Mouse (Mus musculus): ENCODE measurements around the gene Trim14. TPM values are rescaled to one million over a fixed set of nuclear protein-coding genes. Genes with fewer than 3 reads are reported as not detected.
A peak's percentile ranks its signal among the peaks of the same experiment; 100 is the strongest.

The Trim14 gene
- polyA plus RNA-seq, 1 experiment from 2014 or later: 4.5 TPM

GRCm38 (mm10) chr4:46457186-46457585 lies 78.8 kb downstream of the Trim14 start:
- no peak for TF ChIP-seq CTCF (IDR thresholded peaks at IDR 0.05; ENCODE audit: low read depth)
- TF ChIP-seq EP300 (optimal IDR thresholded peaks at IDR 0.05): no peak
- Histone ChIP-seq H3K9ac (ENCODE audit: low read length) (no peak overlapping the region), H3K4me2 (replicated peaks; ENCODE audit: low read depth) (no peak overlapping the region), H3K4me3 (ENCODE audit: low read depth, low read length) (no peak overlapping the region), H3K4me1 (replicated peaks; ENCODE audit: control insufficient read depth, insufficient read depth) (peaks cover 5% of the 10 kb centered on the region), H3K27me3 (ENCODE audit: control insufficient read depth, insufficient read depth, low read length) (no peaks in the 10 kb centered on the region), H3K36me3 (ENCODE audit: control insufficient read depth, insufficient read depth, low read length) (no peaks in the 10 kb centered on the region), H3K27ac (replicated peaks) (no peak overlapping the region), H3K9me3 (ENCODE audit: control insufficient read depth, low read length) (no peaks in the 10 kb centered on the region)
- WGBS: 87% methylated on average over 3 of the region's 3 CpGs
- no peak for DNase-seq (ENCODE audit: low spot score)
- no peak for ATAC-seq (ENCODE audit: low FRiP score, low TSS enrichment)

DNA sequence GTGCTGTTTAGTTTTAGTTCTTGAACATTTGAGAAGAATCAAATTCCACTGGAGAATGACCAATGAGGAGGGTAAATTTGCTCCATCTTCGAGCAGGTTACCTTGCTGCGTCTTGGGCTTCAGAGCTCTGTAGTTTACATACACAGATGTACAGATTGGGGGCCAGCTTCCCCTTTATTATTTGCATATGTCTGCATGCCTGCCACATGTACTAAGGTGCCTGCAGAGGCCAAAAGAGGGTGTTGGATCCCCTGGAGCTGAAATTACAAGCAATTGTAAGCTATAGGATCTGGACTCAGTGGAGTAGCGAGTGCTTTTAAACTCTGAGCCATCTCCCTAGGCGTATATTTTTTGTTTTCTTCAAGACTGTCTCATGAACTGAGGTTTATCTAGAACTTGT lies 79.2 kb downstream of the Trim14 start:
- DNase-seq (ENCODE audit: low spot score) (no peak), ATAC-seq (ENCODE audit: low FRiP score, low TSS enrichment) (no peak)
- Histone ChIP-seq H3K9me3 (ENCODE audit: control insufficient read depth, low read length) (no peaks in the 10 kb centered on the region), H3K4me1 (replicated peaks; ENCODE audit: control insufficient read depth, insufficient read depth) (peaks cover 5% of the 10 kb centered on the region), H3K4me3 (ENCODE audit: low read depth, low read length) (no peak overlapping the region), H3K4me2 (replicated peaks; ENCODE audit: low read depth) (no peak overlapping the region), H3K9ac (ENCODE audit: low read length) (no peak overlapping the region), H3K27ac (replicated peaks) (no peak overlapping the region), H3K27me3 (ENCODE audit: control insufficient read depth, insufficient read depth, low read length) (no peaks in the 10 kb centered on the region), H3K36me3 (ENCODE audit: control insufficient read depth, insufficient read depth, low read length) (no peaks in the 10 kb centered on the region)
- 71% methylated on average over 4 of the region's 4 CpGs for WGBS
- TF ChIP-seq CTCF (IDR thresholded peaks at IDR 0.05; ENCODE audit: low read depth): no peak
- TF ChIP-seq EP300 (optimal IDR thresholded peaks at IDR 0.05): no peak

DNA sequence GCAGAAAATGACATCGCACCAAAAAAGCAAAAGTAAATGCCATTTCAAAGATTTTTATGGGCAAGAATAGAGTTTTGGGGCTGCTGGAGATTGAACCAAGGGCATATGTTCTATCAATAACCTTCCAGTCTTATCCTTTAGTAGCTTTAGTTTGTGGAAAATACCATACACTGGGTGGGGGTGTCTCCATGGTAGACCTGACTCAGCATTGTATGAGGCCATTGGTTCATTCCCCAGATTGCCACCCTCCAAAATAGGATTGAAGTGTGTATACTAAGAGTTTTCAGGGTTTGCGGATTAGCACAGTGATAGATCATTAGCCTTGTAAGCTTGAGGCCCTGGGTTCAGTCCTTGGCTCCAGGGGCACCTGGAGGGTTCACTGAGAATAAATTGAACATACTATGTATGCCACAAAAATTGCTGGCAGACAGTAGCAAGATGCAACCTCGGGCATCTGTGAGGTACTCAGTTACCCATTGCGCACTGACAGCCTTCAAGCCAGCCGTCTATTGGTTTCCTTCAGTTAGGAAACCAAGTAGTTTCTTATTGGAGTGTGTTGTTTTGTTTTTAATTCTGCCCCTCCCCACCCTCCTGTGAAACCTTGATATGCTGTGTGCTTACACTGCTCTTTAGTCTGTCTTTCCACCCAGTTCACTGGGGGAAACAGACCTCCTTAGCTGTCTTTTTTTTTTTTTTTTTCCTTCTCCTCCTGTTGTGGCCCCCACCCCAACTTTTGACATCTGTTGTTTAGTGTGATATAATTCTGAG lies 81.7 kb downstream of the Trim14 start:
- 57% methylated on average over 5 of the region's 5 CpGs for WGBS
- H3K27me3 ChIP-seq (ENCODE audit: control insufficient read depth, insufficient read depth, low read length): no peaks in the 10 kb centered on the region
- no peak overlapping the region for H3K9ac ChIP-seq (ENCODE audit: low read length)
- no peak overlapping the region for H3K4me2 ChIP-seq (replicated peaks; ENCODE audit: low read depth)
- ATAC-seq (ENCODE audit: low FRiP score, low TSS enrichment) (no peak), DNase-seq (ENCODE audit: low spot score) (no peak)
- H3K4me3 ChIP-seq (ENCODE audit: low read depth, low read length): no peak overlapping the region
- H3K36me3 ChIP-seq (ENCODE audit: control insufficient read depth, insufficient read depth, low read length): no peaks in the 10 kb centered on the region
- H3K9me3 ChIP-seq (ENCODE audit: control insufficient read depth, low read length): no peaks in the 10 kb centered on the region
- TF ChIP-seq EP300 (optimal IDR thresholded peaks at IDR 0.05) (no peak), CTCF (IDR thresholded peaks at IDR 0.05; ENCODE audit: low read depth) (no peak)
- no peak overlapping the region for H3K27ac ChIP-seq (replicated peaks)
- peaks cover 5% of the 10 kb centered on the region for H3K4me1 ChIP-seq (replicated peaks; ENCODE audit: control insufficient read depth, insufficient read depth)

- WGBS: 40% methylated on average over 13 of the region's 13 CpGs
- Histone ChIP-seq H3K9ac (ENCODE audit: low read length) (peak overlapping the region; percentile 35; the same call in 1 of the 2 replicates), H3K4me1 (replicated peaks; ENCODE audit: control insufficient read depth, insufficient read depth) (peaks cover 5% of the 10 kb centered on the region), H3K4me3 (ENCODE audit: low read depth, low read length) (peak overlapping the region; percentile 91), H3K27ac (replicated peaks) (peak overlapping the region; percentile 99), H3K9me3 (ENCODE audit: control insufficient read depth, low read length) (no peaks in the 10 kb centered on the region), H3K36me3 (ENCODE audit: control insufficient read depth, insufficient read depth, low read length) (no peaks in the 10 kb centered on the region), H3K27me3 (ENCODE audit: control insufficient read depth, insufficient read depth, low read length) (no peaks in the 10 kb centered on the region), H3K4me2 (replicated peaks; ENCODE audit: low read depth) (peak overlapping the region; percentile 69; the same call in 1 of the 2 replicates)
- DNase-seq (ENCODE audit: low spot score) (no peak), ATAC-seq (ENCODE audit: low FRiP score, low TSS enrichment) (no peak)
- TF ChIP-seq EP300 (optimal IDR thresholded peaks at IDR 0.05): no peak
- TF ChIP-seq CTCF (IDR thresholded peaks at IDR 0.05; ENCODE audit: low read depth): no peak
Observed at GRCm38 (mm10) chr4:46452855-46453719, 82.9 kb downstream of the Trim14 start.

DNA sequence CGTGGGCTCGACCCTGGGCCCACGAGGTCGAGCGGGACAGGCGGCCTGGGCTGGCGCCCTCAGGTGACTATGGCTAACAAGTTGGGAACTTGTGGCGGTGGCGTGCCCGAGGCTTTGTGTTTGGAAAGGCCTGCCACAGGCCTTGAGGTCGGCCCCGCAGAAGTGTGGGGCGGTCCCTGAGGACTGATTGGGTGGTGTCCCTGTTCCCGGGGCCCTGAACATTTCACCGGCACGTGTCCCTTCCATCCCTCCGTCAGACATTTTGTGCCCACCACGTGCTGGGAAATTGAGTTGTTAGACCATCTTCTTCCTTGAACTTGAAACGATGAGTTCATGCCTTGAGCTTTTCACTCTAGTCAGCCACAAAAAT lies 83.5 kb downstream of the Trim14 start:
- H3K36me3 ChIP-seq (ENCODE audit: control insufficient read depth, insufficient read depth, low read length): no peaks in the 10 kb centered on the region
- peak overlapping the region; percentile 96 for H3K9ac ChIP-seq (ENCODE audit: low read length)
- peak overlapping the region; percentile 91 for H3K4me3 ChIP-seq (ENCODE audit: low read depth, low read length)
- peaks cover 5% of the 10 kb centered on the region for H3K4me1 ChIP-seq (replicated peaks; ENCODE audit: control insufficient read depth, insufficient read depth)
- ATAC-seq (ENCODE audit: low FRiP score, low TSS enrichment): peak; percentile 37
- H3K27me3 ChIP-seq (ENCODE audit: control insufficient read depth, insufficient read depth, low read length): no peaks in the 10 kb centered on the region
- WGBS: 0% methylated on average over 19 of the region's 19 CpGs
- peak overlapping the region; percentile 99 for H3K27ac ChIP-seq (replicated peaks)
- DNase-seq (ENCODE audit: low spot score): peak; percentile 74
- TF ChIP-seq CTCF (IDR thresholded peaks at IDR 0.05; ENCODE audit: low read depth): no peak
- H3K4me2 ChIP-seq (replicated peaks; ENCODE audit: low read depth): peak overlapping the region; percentile 69
- H3K9me3 ChIP-seq (ENCODE audit: control insufficient read depth, low read length): no peaks in the 10 kb centered on the region
